Mouse (Mus musculus) spleen, adult 2 months (tissue): ENCODE results near the gene Mecp2. TPM values are rescaled to one million over a fixed set of nuclear protein-coding genes. Genes with fewer than 3 reads are reported as not detected.

ENCODE experiments used
- DNase-seq, 2 experiments: peaks; one replicate each; pipeline versions ENCODE4 v3.0.0 to v3.0.0-alpha.2; 2012 to 2021; ENCODE audit warnings: low spot score in 2 of 2, low read depth in 1 of 2
- H3K27ac ChIP-seq: fragments of 200-500 bp; 2 replicates; pipeline ENCODE4 v1.5.1; 2012; ENCODE audit warnings: low read length, inconsistent platforms; ENCODE audit not compliant: insufficient read depth
- H3K27me3 ChIP-seq: fragments of 200-500 bp; 2 replicates; pipeline ENCODE4 v1.6.1; 2012; ENCODE audit warnings: mild to moderate bottlenecking, moderate library complexity, low read length, inconsistent platforms; ENCODE audit not compliant: control insufficient read depth, insufficient read depth
- H3K36me3 ChIP-seq: fragments of 200-500 bp; 2 replicates; pipeline ENCODE4 v1.6.1; 2012; ENCODE audit warnings: mild to moderate bottlenecking, low read length, inconsistent platforms; ENCODE audit not compliant: control insufficient read depth, insufficient read depth
- H3K4me1 ChIP-seq: fragments of 200-500 bp; 2 replicates; pipeline ENCODE4 v1.6.1; 2011; ENCODE audit warnings: inconsistent platforms; ENCODE audit not compliant: control insufficient read depth, insufficient read depth, insufficient read length
- H3K4me3 ChIP-seq: fragments of 200-500 bp; 2 replicates; pipeline ENCODE4 v1.5.1; 2011; ENCODE audit warnings: mild to moderate bottlenecking, inconsistent platforms; ENCODE audit not compliant: insufficient read depth, insufficient read length; ENCODE audit errors: extremely low read depth
- CTCF ChIP-seq: fragments of 200-500 bp; IDR thresholded peaks from 2 replicates; pipeline ENCODE4 v1.5.1; 2011; ENCODE audit warnings: mild to moderate bottlenecking, inconsistent platforms; ENCODE audit not compliant: insufficient read depth, insufficient read length, insufficient replicate concordance; ENCODE audit errors: extremely low read depth
- POLR2A ChIP-seq: fragments of 200-500 bp; IDR thresholded peaks from 2 replicates; pipeline ENCODE4 v1.6.1; 2011; ENCODE audit warnings: low read depth, low read length, inconsistent platforms
- WGBS: fragments of 180-500 bp; shearing (Covaris S2); methylation state at CpG from one replicate; pipeline ENCODE4 v1.1.7; 2018; 5-methylcytosine and 5-hydroxymethylcytosine counted together
- polyA plus RNA-seq: library from polyadenylated mRNA; depleted of rRNA; stranded (reverse); fragments of >200 nt; gene quantifications from 2 replicates; pipeline ENCODE4 v1.2.3, GENCODE M21; 2012

The Mecp2 gene
- polyA plus RNA-seq, 1 experiment, result 6.1 TPM

- Histone ChIP-seq H3K36me3 (no peaks in the 10 kb centered on the region), H3K4me3 (no peak overlapping the region), H3K27me3 (no peaks in the 10 kb centered on the region), H3K27ac (no peak overlapping the region), H3K4me1 (no peaks in the 10 kb centered on the region; the same call in 1 of the 2 replicates)
- TF ChIP-seq CTCF (no peak), POLR2A (no peak)
- DNase-seq, result no peak
- 48% methylated on average over 3 of the region's 3 CpGs for WGBS
Observed at GRCm38 (mm10) chrX:74108747-74109146, 26.4 kb downstream of the Mecp2 start.

- 61% methylated on average over 2 of the region's 2 CpGs for WGBS
- Histone ChIP-seq H3K36me3 (no peaks in the 10 kb centered on the region), H3K27me3 (no peaks in the 10 kb centered on the region), H3K4me1 (no peaks in the 10 kb centered on the region; the same call in 1 of the 2 replicates), H3K4me3 (no peak overlapping the region), H3K27ac (no peak overlapping the region)
- no peak for DNase-seq
- no peak for TF ChIP-seq POLR2A
- TF ChIP-seq CTCF, result no peak
Observed at GRCm38 (mm10) chrX:74105916-74106315, 29.2 kb downstream of the Mecp2 start.

GRCm38 (mm10) chrX:74103457-74104188 lies 31.5 kb downstream of the Mecp2 start:
- WGBS, result 54% methylated on average over 4 of the region's 4 CpGs
- H3K4me3 ChIP-seq, result no peak overlapping the region
- TF ChIP-seq CTCF, result no peak
- no peak for TF ChIP-seq POLR2A
- no peak for DNase-seq
- H3K27me3 ChIP-seq, result no peaks in the 10 kb centered on the region
- no peaks in the 10 kb centered on the region for H3K36me3 ChIP-seq
- no peak overlapping the region for H3K27ac ChIP-seq
- H3K4me1 ChIP-seq, result no peaks in the 10 kb centered on the region; the same call in 1 of the 2 replicates

GRCm38 (mm10) chrX:74095130-74095529 lies 40.0 kb downstream of the Mecp2 start:
- Histone ChIP-seq H3K4me1 (no peaks in the 10 kb centered on the region), H3K27ac (no peak overlapping the region), H3K27me3 (no peaks in the 10 kb centered on the region), H3K36me3 (no peaks in the 10 kb centered on the region), H3K4me3 (no peak overlapping the region)
- WGBS, result 49% methylated on average over 1 of the region's 1 CpGs
- DNase-seq, result no peak
- TF ChIP-seq CTCF (no peak), POLR2A (no peak)

GRCm38 (mm10) chrX:74085601-74086038 lies 49.5 kb downstream of the Mecp2 start:
- TF ChIP-seq CTCF (no peak), POLR2A (no peak)
- DNase-seq, result peak; percentile 90 to 93
- Histone ChIP-seq H3K27ac (peak overlapping the region; percentile 97), H3K4me3 (peak overlapping the region; percentile 95; the same call in 1 of the 2 replicates), H3K4me1 (no peaks in the 10 kb centered on the region; the same call in 1 of the 2 replicates), H3K27me3 (no peaks in the 10 kb centered on the region), H3K36me3 (no peaks in the 10 kb centered on the region)
- 19% methylated on average over 27 of the region's 27 CpGs for WGBS

GRCm38 (mm10) chrX:74084946-74085498 lies 50.1 kb downstream of the Mecp2 start:
- no peak for TF ChIP-seq CTCF
- TF ChIP-seq POLR2A, result no peak
- WGBS, result 26% methylated on average over 37 of the region's 56 CpGs
- DNase-seq, result peak; percentile 46 to 62
- Histone ChIP-seq H3K36me3 (no peaks in the 10 kb centered on the region), H3K4me1 (no peaks in the 10 kb centered on the region; the same call in 1 of the 2 replicates), H3K27me3 (no peaks in the 10 kb centered on the region), H3K4me3 (peak overlapping the region; percentile 95), H3K27ac (peak overlapping the region; percentile 97)
